Mouse (Mus musculus) cortical plate, adult 2 months (tissue): Measurements from ENCODE around the gene Huwe1. TPM values are rescaled to one million over a fixed set of nuclear protein-coding genes. Genes with fewer than 3 reads are reported as not detected.

Experiments
- H3K27ac ChIP-seq: fragments of 200-500 bp; 2 replicates; pipeline ENCODE4 v1.5.1; 2012; ENCODE audit warnings: low read length, control low read depth, inconsistent platforms; ENCODE audit not compliant: insufficient read depth
- H3K4me1 ChIP-seq: fragments of 200-500 bp; 2 replicates; pipeline ENCODE4 v1.6.1; 2011; ENCODE audit warnings: low read length; ENCODE audit not compliant: control insufficient read depth, insufficient read depth
- H3K4me3 ChIP-seq: fragments of 200-500 bp; 2 replicates; pipeline ENCODE4 v1.5.1; 2011; ENCODE audit warnings: mild to moderate bottlenecking, low read length, control low read depth; ENCODE audit not compliant: insufficient read depth
- CTCF ChIP-seq: fragments of 200-500 bp; IDR thresholded peaks from 2 replicates; pipeline ENCODE4 v1.5.1; 2011; ENCODE audit warnings: mild to moderate bottlenecking, control low read depth, low read length; ENCODE audit not compliant: insufficient read depth; ENCODE audit errors: extremely low read depth
- POLR2A ChIP-seq: fragments of 200-500 bp; IDR thresholded peaks from 2 replicates; pipeline ENCODE4 v1.6.1; 2011; ENCODE audit warnings: mild to moderate bottlenecking, low read length, control low read depth; ENCODE audit not compliant: insufficient read depth; ENCODE audit errors: extremely low read depth
- polyA plus RNA-seq: library from polyadenylated mRNA; depleted of rRNA; stranded (reverse); fragments of >200 nt; gene quantifications from 2 replicates; pipeline ENCODE4 v1.2.3, GENCODE M21; 2012; rRNA removed

Huwe1 gene
- polyA plus RNA-seq, 1 experiment = 106 TPM

DNA sequence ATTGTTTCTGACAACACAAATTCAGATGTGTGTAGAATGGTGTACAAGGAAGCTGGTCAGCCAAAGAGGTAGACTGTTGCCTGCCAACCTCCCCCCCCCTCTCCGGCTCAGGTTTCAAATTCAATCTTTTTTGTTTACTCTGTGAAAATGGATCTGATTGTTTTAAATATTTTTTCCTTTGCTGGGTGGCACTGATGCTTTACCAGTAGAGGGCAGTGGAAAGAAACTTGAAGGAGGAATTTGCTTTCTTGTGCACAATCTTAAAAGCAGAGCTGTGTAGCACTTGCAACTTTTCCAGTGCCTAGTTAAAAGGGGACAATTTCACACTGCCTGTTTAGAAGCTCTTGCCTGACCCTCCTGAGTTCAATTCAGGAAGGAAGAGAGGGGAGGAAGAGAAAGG is 146.4 kb downstream of the Huwe1 start:
- TF ChIP-seq CTCF (peak; percentile 12; the same call in 1 of the 2 replicates), POLR2A (no peak)
- no peak overlapping the region for H3K4me3 ChIP-seq
- no peaks in the 10 kb centered on the region for H3K4me1 ChIP-seq
- no peak overlapping the region for H3K27ac ChIP-seq

DNA sequence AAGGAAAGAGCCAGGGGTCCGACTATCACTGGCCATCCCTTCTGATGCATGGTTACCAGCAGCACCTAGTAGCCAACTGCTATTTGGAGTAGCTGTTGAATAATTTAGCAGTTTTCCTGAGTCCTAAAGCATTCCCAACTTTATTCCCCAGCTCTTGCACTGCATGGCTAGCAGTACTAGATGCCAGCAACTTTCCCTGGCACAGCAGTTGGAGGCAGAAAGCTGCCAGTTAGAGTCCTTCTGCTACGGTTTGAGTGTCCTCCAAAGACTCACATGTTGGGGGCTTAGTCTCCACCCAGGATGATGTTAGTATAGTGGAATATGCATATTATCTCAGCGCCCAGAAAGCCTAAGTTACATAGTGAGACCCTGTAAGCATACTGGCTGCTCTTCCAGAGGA is 147.2 kb downstream of the Huwe1 start:
- Histone ChIP-seq H3K27ac (no peak overlapping the region), H3K4me1 (no peaks in the 10 kb centered on the region), H3K4me3 (no peak overlapping the region)
- TF ChIP-seq CTCF = no peak
- no peak for TF ChIP-seq POLR2A

DNA sequence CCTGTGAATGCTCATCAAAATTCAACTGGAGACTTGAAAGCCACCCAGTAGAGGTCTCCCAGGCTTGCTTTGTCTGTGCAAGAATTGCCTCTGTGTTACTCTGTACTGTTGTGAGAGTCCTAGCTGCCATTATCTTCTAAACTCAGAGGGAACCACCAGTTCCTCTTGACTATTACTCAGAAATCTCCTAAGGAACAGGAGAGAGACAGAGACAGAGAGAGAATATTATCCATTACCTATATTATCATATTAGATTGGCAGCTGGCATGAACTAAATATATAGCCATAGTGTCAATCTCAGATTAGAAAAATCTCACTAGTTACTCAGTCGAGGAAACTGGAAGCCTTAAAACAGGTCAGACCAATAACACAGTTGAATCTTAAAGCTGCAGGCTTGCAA is 149.6 kb downstream of the Huwe1 start:
- Histone ChIP-seq H3K4me1 (no peaks in the 10 kb centered on the region), H3K27ac (no peak overlapping the region), H3K4me3 (no peak overlapping the region)
- TF ChIP-seq CTCF (no peak), POLR2A (no peak)

DNA sequence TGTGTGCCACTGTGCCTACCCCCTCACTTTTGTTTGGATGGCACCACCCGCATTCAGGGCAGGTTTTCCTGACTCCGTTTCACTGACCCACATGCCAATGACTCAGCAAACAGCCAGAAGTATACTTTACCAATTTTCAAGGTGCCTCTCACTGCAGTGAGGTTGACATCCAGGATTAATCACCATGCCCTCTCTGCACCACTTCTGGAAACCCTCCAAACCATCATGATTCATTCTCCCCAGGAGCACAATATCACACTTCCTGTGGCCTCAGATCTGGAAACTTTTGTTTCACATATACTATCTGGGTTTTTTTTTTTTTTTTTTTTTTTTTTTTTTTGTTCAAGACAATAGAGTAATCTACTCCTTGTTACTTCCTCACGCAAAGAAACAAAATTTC is 150.6 kb downstream of the Huwe1 start:
- H3K4me3 ChIP-seq = no peak overlapping the region

More for the DNA sequence above, 150.6 kb downstream of the Huwe1 start:
- H3K4me1 ChIP-seq = no peaks in the 10 kb centered on the region
- no peak overlapping the region for H3K27ac ChIP-seq
- no peak for TF ChIP-seq CTCF

Other genes starting within 250 kb of the Huwe1 start
- 35.2 and 37.1 TPM in 2 replicates for gene Hsd17b10, start 201.0 kb downstream of the Huwe1 start, polyA plus RNA-seq
- gene Ribc1, start 215.5 kb downstream of the Huwe1 start, polyA plus RNA-seq = 0.30 and 0.40 TPM in 2 replicates
- 38.8 and 39.8 TPM in 2 replicates for gene Smc1a, start 215.6 kb downstream of the Huwe1 start, polyA plus RNA-seq